Mouse (Mus musculus) kidney, adult 2 months (tissue): Measurements from ENCODE around the gene Dicer1. TPM values are rescaled to one million over a fixed set of nuclear protein-coding genes. Genes with fewer than 3 reads are reported as not detected.

Source experiments
- DNase-seq: peaks from one replicate; pipeline ENCODE4 v3.0.0; 2021
- H3K27ac ChIP-seq: fragments of 200-500 bp; 2 replicates; pipeline ENCODE4 v1.5.1; 2012; ENCODE audit warnings: low read depth, low read length, control low read depth, inconsistent platforms; ENCODE audit not compliant: insufficient read depth
- H3K27me3 ChIP-seq: fragments of 200-500 bp; replicated peaks from 2 replicates; pipeline ENCODE4 v1.6.1; 2012; ENCODE audit warnings: mild to moderate bottlenecking, moderate library complexity, low read length, inconsistent platforms; ENCODE audit not compliant: control insufficient read depth, insufficient read depth
- H3K36me3 ChIP-seq: fragments of 200-500 bp; 2 replicates; pipeline ENCODE4 v1.6.1; 2012; ENCODE audit warnings: mild to moderate bottlenecking, moderate library complexity, low read length, inconsistent platforms; ENCODE audit not compliant: control insufficient read depth, insufficient read depth
- H3K4me1 ChIP-seq: fragments of 200-500 bp; 2 replicates; pipeline ENCODE4 v1.6.1; 2011; ENCODE audit warnings: low read length; ENCODE audit not compliant: control insufficient read depth, insufficient read depth
- H3K4me3 ChIP-seq: fragments of 200-500 bp; 2 replicates; pipeline ENCODE4 v1.5.1; 2011; ENCODE audit warnings: mild to moderate bottlenecking, low read depth, low read length, control low read depth; ENCODE audit not compliant: insufficient read depth
- CTCF ChIP-seq: fragments of 200-500 bp; conservative IDR thresholded peaks from 2 replicates; pipeline ENCODE4 v1.5.1; 2011; ENCODE audit warnings: low read depth, mild to moderate bottlenecking, control low read depth, low read length, moderate library complexity, mixed read lengths; ENCODE audit not compliant: insufficient read depth, insufficient read length
- POLR2A ChIP-seq: fragments of 200-500 bp; IDR thresholded peaks from one replicate; pipeline ENCODE4 v1.6.1; 2011; ENCODE audit warnings: low read depth, low read length, control low read depth
- WGBS: fragments of 180-500 bp; shearing (Covaris S2); methylation state at CpG from one replicate; pipeline ENCODE4 v1.1.7; 2018; 5-methylcytosine and 5-hydroxymethylcytosine counted together
- polyA plus RNA-seq: library from polyadenylated mRNA; depleted of rRNA; stranded (reverse); fragments of >200 nt; gene quantifications from 2 replicates; pipeline ENCODE4 v1.2.3, GENCODE M21; 2012

Dicer1 gene
- polyA plus RNA-seq, 1 experiment = 9.0 TPM

GRCm38 (mm10) chr12:104777603-104778002 is 25.9 kb upstream of the Dicer1 start:
- no peak overlapping the region for H3K4me3 ChIP-seq
- H3K4me1 ChIP-seq = no peaks in the 10 kb centered on the region
- 80% methylated on average over 1 of the region's 1 CpGs for WGBS
- no peak for DNase-seq
- no peak overlapping the region for H3K27ac ChIP-seq
- no peak for TF ChIP-seq POLR2A
- TF ChIP-seq CTCF = no peak
- no peaks in the 10 kb centered on the region for H3K27me3 ChIP-seq
- no peaks in the 10 kb centered on the region; the same call in 1 of the 2 replicates for H3K36me3 ChIP-seq

GRCm38 (mm10) chr12:104771941-104772340 is 20.2 kb upstream of the Dicer1 start:
- DNase-seq = no peak
- H3K36me3 ChIP-seq = no peaks in the 10 kb centered on the region; the same call in 1 of the 2 replicates
- H3K27ac ChIP-seq = no peak overlapping the region
- no peaks in the 10 kb centered on the region for H3K4me1 ChIP-seq
- H3K27me3 ChIP-seq = no peaks in the 10 kb centered on the region
- WGBS = 79% methylated on average over 2 of the region's 2 CpGs
- no peak overlapping the region for H3K4me3 ChIP-seq
- TF ChIP-seq POLR2A (no peak), CTCF (peak; percentile 32; the same call in 1 of the 2 replicates)

- TF ChIP-seq POLR2A = no peak
- TF ChIP-seq CTCF = no peak
- Histone ChIP-seq H3K27me3 (no peaks in the 10 kb centered on the region), H3K4me3 (no peak overlapping the region), H3K36me3 (no peaks in the 10 kb centered on the region; the same call in 1 of the 2 replicates), H3K4me1 (no peaks in the 10 kb centered on the region), H3K27ac (no peak overlapping the region)
- 58% methylated on average over 10 of the region's 10 CpGs for WGBS
- DNase-seq = no peak
Observed at GRCm38 (mm10) chr12:104769201-104769785, 17.5 kb upstream of the Dicer1 start.

- no peak for TF ChIP-seq POLR2A
- peak; percentile 56 for TF ChIP-seq CTCF
- Histone ChIP-seq H3K4me3 (no peak overlapping the region), H3K27ac (no peak overlapping the region), H3K27me3 (no peaks in the 10 kb centered on the region), H3K36me3 (no peaks in the 10 kb centered on the region), H3K4me1 (no peaks in the 10 kb centered on the region)
- DNase-seq = no peak
- WGBS = 77% methylated on average over 4 of the region's 4 CpGs
Observed at GRCm38 (mm10) chr12:104767183-104767582, 15.4 kb upstream of the Dicer1 start.

GRCm38 (mm10) chr12:104765761-104766160 is 14.0 kb upstream of the Dicer1 start:
- Histone ChIP-seq H3K4me3 (no peak overlapping the region), H3K36me3 (no peaks in the 10 kb centered on the region), H3K4me1 (no peaks in the 10 kb centered on the region), H3K27ac (no peak overlapping the region), H3K27me3 (no peaks in the 10 kb centered on the region)
- DNase-seq = no peak
- TF ChIP-seq CTCF (no peak), POLR2A (no peak)
- WGBS = 75% methylated on average over 7 of the region's 7 CpGs

- H3K27ac ChIP-seq = no peak overlapping the region
- peak; percentile 29 for DNase-seq
- TF ChIP-seq POLR2A (no peak), CTCF (no peak)
- no peak overlapping the region for H3K4me3 ChIP-seq
- no peaks in the 10 kb centered on the region for H3K4me1 ChIP-seq
- H3K36me3 ChIP-seq = no peaks in the 10 kb centered on the region
- WGBS = 66% methylated on average over 5 of the region's 5 CpGs
- no peaks in the 10 kb centered on the region for H3K27me3 ChIP-seq
Observed at GRCm38 (mm10) chr12:104765116-104765515, 13.4 kb upstream of the Dicer1 start.

- no peak overlapping the region for H3K27ac ChIP-seq
- TF ChIP-seq CTCF (no peak), POLR2A (no peak)
Observed at GRCm38 (mm10) chr12:104763918-104764317, 12.2 kb upstream of the Dicer1 start.

GRCm38 (mm10) chr12:104761411-104761810 is 9.7 kb upstream of the Dicer1 start:
- Histone ChIP-seq H3K4me1 (no peaks in the 10 kb centered on the region), H3K4me3 (no peak overlapping the region), H3K27ac (no peak overlapping the region), H3K36me3 (no peaks in the 10 kb centered on the region), H3K27me3 (no peaks in the 10 kb centered on the region)
- DNase-seq = no peak
- TF ChIP-seq POLR2A (no peak), CTCF (no peak)
- 85% methylated on average over 8 of the region's 8 CpGs for WGBS

More at GRCm38 (mm10) chr12:104763918-104764317, 12.2 kb upstream of the Dicer1 start:
- H3K36me3 ChIP-seq = no peaks in the 10 kb centered on the region
- no peaks in the 10 kb centered on the region for H3K27me3 ChIP-seq
- WGBS = 82% methylated on average over 6 of the region's 6 CpGs
- no peaks in the 10 kb centered on the region for H3K4me1 ChIP-seq
- H3K4me3 ChIP-seq = no peak overlapping the region
- DNase-seq = no peak
